Mouse (Mus musculus) thymus, postnatal 0 days (tissue): ENCODE results near the gene Rdx. TPM values are rescaled to one million over a fixed set of nuclear protein-coding genes. Genes with fewer than 3 reads are reported as not detected.

Source experiments
- DNase-seq: peaks from one replicate; pipeline ENCODE4 v3.0.0-alpha.2; 2015; ENCODE audit warnings: low spot score
- polyA plus RNA-seq: library from polyadenylated mRNA; unstranded; fragments of >200 nt; fragmentation: Nextera tagmentation; extraction: Ambion mirVana; gene quantifications from 2 replicates; pipeline ENCODE4 v1.2.1, GENCODE M21; 2015

Rdx gene
- 114 and 125 TPM in 2 replicates for polyA plus RNA-seq

DNA sequence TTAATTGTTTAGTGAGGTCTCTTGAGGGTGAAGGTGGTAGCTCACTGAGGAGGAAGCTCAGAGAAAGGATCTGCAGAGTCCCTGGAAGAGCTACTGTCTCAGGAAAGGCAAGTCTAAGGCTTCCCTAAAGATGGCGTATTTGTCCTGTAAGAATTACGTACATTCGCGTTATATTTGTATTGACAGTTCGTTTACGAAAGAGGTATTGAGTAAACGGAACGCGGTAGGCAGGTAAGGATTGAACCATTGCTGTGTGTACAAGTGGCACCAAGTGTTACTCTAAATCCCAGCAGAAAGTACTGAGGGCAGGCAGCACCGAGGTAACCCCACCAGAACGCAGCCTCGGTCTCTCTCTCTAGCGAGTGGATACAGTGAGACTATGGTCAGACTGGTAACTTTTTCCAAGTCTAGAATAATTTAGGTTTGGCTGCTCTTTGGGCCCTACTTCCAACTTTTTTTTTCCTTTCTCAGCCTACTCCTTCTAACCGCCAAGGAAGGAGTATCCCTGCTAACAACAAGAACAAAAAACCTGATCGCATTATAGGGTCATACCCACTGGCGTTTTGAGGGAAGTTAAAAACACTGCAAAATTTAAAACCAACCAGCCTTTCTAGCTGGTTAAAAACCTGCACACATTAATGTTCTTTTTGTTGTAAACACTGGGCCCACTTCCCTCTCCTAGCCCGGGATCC, at the start of gene Rdx:
Gene Rdx (plus strand): TSS at position 45 of the 692 bp plus-strand sequence.
- DNase-seq: peak; percentile 19

DNA sequence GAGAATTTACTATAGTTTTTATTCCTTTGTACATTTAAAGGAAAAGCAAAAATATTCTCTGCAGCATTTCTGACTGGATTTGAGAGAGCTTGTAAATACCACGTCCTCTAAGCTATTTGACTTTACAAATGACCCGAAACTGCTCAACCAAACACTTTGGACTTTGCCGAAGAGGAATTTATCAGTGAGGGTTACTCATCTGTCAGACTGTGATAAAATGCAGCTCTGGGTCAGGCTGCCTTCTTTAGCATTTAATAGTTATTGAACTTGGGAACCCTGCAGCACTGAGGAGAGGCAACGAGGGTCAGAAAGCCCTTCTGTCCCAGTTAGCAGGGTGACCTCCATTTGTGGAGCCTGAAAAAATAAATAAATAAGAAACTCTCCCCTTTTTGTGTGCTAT, 43.5 kb upstream of the Rdx start:
- DNase-seq: no peak

DNA sequence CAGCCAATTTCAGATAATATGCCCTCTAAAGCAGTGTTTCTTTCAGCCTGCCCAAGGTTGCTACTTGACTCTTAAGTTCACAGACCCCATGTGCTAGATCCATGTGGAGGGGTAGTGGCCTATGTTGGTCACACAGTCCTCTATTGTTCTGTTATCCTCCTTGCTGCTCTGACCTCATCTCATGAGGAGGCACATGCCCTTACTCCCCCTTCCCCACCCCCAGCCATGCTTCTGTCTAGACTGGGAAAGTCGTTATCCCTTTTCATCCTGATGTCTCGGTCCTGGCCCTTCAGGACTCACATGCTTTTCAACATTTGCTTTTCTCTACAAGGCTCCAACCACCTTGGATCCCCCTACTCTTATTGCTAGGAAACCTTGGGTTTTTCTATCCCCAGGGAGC, 39.6 kb upstream of the Rdx start:
- no peak for DNase-seq

DNA sequence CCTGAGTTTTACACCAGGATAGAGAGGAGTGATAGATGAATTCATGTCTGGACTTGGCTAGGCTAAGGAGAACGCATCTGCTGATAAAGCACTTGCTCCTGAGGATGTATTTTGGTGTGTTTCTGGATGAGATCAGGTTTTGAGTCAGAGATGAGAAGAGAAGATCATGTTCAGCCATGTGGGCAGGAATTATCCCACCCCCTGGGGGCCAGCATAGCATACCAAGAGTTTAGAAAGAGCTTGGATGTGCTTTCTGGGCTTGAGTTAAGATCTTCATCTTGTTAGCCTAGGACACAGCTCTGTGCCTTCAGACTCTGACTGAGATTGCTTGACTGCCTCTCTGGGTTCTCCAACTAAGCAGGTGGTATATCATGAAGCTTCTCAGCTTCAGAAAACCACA, 38.5 kb upstream of the Rdx start:
- no peak for DNase-seq

DNA sequence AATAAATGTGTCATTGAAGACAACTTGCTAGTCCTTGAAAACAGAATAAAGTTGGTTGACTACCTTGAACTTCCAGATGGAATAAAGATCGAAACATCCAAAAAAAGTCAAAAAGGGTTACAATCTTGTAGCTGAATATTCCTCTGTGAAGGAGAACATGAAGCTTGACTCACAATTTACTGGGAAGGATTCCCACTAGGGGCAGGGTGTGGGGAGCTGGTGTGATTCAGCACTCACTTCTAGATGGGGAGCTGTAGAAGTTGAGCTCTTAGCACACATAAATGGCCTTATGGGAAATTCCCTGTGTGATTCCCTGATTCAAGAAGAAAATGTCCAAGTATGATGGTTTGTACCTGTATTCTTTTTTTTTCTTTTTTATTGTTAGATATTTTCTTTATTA, 34.7 kb upstream of the Rdx start:
- no peak for DNase-seq

DNA sequence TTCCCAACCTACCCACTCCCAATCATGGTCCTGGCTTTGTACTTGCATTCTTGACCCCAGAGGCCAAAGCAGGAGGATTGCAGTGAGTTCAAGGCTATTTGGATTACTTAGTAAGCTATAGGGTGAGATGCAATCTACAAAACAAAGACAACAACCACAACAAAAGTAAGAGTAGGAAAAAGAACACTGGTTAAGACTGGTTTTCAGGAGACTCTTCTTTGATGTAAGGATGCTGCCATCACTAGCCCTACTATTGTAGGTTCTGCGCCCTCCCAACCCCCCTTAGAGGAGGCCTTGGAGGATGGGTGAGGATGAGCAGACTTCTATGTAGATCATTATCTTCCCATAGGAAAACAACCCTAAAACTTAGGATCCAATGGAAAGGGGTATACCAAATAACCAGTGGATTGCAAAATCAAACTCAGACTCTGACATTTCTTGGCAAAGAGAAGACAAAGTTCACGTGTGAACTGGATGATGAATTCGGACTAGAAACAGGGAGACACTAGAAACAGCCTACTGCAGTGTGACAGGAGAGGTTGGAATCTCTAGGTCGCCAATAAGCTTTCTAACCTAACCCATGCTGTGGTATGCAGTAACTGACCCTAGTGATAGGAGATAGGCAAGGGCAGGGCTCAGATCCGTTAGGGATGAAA, 34.1 kb upstream of the Rdx start:
- DNase-seq: no peak

DNA sequence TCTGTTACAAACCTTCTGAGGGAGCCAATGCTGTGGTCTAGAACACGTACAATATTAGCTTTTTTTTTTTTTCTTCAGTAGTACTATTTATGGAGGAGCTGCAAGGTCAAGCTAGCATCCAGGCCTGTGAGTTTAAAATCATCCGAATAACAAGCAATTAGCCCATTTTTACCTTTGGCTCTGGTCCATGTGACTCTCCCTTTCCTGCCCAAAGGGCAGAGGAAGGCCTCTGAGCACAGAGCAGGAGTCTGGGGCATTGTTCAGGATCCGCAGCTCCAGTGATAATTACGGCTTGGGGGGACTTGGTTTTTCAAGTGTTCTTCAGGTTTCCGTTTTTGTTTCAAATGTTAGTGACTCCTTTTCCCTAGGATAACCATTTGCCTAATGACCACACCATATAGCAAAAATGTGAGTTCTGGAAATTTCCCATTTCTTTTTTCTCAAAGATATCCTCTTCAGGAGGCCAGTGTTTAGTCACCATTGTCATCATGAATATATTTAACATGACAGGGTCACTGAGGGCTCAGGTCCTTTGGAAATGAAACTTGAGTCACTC, 33.0 kb upstream of the Rdx start:
- DNase-seq: no peak

DNA sequence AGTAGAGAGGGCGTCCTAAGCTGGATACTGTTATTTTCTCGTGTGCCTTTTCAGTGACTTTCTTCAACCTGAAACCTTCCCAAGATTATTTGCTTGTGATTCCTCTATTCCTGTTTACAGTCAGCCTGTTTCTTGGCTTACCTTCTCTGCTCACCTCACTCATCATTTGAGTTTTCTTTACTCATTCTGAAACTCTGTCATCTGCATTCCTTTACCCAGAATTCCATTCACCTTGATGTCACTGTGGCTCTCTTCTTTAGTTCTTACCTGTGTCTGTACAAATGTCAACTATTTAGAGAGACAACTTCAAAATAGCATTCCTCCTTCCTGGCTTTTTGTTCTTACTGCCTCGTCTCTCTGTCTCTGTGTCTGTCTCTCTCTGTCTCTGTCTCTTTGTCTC, 29.9 kb upstream of the Rdx start:
- DNase-seq: no peak

DNA sequence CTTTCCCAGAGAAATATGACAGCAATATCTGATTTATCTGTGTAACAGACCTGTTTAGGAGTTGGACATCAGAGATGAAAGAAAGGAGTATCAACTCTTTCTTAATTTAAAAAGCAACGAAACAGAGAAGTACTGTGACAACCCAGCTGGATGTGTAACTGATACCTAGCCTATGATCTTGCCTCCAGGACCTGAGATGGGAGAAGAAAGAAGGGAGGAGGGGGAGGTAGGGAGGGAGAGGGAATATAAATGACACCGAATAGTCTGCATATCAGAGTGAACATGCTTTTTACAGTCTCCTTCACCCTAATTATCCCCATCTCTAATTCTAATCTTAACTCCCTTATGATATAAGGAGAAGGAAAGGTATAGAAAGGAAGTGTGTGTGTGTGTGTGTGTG, 29.1 kb upstream of the Rdx start:
- no peak for DNase-seq

DNA sequence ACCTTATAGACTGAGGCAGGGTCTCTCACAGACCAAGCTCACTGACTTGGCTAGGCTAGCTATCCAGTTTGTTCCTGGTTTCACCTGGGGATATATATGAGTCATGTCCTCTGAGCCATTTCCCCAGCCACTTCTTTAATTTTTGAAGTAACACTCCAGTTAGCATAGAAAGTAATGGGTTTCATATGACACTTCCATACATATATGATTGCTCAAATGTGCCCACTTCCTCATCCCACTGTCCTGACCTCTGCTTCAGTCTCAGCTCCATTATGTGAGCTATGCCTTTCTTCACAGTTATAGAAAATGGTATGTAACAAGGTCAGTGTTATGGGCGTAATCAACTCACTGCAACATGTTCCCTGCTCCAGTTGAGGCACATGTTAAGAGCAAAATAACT, 28.5 kb upstream of the Rdx start:
- DNase-seq: no peak

DNA sequence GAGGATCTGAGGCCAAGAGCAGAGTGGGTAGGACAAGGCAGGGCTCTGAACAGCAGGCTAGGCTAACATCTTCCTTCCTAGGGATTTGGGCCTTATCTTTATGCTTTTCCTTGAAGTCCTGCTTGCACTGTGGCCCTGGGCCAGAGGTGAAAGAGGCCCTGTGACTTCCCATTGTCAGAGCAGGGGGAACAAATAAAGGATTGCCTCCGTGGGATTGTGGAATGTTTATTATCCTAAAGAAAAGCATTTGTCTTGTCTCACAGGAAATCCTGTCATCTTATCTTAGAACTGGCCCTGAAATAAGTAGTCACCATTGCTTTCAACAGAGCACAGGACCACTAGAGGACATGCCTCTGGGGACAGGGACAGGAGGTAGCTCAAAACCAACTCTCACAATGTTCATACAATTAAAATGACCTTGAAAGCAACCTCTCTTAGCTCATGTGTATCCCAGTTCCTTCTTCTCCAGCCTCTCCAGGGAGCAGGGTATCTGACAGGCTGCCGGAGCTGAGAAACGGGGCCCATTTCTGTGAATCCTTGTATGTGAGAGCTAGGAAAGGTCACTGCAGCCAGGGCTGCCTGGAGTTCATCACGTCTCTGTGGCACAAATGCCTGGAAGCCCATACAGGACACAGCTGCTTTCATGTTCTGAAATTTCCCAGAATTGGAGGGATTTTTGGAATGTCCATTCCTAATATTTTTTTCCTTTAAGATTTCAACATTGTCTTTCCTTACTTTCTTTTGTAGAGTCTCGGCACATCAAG, 19.5 kb upstream of the Rdx start:
- DNase-seq: no peak

DNA sequence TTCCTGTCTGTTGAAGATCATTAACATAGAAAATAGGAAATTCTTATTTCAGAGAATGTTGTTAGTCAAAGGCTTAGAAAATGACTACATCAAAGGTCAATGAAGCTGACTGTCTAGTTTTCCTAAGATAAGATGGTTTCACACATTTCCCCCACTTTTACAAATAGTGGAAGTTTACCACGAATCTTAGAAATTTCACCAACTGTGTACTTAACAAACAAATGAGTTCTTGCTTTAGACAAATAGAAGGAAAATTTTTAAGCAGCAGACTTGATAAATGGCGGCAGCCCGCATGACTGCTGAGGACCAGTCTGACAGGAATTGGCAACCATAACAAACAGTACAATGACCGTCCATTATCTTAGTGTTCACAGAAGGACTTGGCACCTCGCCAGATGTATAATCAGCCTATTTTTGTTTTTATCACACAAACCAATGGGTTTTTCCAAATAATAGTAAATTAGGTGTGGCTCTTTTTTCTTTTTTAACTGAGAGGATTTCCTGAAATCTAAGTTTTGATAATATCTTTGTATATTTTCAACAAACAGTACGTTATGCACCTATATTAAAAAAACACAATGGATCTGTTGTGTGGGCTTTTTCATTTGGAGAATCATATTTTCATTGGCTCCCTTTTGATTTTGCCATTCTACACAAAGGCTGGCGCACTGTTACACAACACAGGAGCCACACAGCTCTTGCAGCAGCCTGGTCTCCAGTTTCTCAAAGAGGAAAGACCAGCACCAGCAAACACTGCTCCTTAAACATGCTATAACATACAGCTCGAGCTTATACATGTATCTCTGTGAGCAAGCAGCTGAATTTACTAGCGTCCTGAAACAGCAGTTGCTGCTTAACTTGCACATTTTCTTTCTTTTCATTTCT, 18.2 kb upstream of the Rdx start:
- DNase-seq: no peak

DNA sequence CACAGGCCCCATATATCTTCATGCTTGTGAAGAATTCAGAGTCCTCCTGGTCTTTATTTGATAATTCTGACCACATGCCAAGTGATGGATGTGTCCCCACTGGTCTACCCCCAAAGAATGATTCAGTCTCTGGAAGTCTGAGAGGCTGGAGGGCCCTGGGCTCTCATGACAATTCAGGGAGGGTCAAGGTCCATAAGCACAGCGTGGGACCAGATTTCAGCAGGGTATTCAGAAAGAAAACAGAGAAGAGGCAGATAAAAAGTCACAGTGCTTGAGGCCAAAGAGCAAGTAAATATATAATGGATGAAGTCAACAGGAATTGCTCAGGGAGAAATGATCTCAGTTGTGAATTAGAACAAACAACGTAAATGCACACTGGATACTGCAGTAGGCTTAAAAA, 15.5 kb upstream of the Rdx start:
- DNase-seq: no peak

DNA sequence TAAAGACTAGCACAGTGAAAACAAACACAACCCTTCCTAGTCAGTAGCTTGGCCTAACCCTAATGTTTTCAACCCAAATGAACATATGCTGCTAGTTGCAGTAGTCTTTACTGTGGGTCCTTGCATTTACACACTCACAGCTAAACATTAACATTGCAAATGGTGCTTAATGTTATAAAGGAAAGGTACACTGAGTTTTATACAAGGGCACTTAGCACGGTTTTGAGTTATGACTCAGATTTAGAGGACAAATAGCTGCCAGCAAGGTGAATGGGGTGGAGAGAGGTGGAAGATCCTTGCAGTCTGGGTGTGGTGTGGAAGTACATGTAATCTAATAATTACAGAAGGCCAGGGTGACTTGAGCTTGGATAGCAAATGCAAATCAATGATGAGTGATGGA, 9.5 kb upstream of the Rdx start:
- DNase-seq: no peak

DNA sequence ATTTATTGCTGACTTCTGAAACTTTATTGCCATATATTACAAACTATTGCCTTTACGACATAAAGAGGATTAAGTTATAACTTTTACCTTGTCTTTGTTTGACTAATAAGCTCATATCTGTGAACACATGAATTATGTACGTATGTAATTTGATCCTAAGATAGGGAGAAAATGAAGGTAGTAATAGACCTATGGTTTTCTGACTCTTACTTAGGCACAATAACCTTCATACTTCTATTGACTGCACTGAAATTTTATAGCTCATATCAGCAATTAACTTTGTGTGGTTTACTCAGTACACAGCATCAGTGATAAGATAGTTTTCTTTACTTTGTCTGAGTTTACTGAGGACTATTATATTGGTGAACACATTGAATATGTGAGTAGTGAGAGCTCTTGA, 5.3 kb upstream of the Rdx start:
- DNase-seq: no peak

DNA sequence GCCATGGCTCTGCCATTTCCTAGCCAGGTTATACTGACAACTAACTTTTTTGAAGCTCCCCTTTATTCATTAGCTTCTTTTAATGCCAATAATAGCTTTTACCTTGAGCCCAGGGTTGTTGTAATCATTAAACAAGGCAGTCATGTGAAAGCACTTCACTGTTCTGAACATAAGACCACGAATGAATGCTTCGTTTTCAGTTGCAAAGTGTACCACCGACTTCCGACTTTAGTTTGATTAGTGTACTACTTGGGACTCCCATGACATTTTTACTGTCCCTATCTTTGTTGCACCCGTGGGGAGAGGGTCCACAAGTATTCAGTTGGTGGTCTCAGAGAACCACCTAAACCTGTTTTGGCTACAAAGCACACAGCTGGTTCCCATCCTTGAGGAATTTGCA, 287 bp upstream of the Rdx start:
- DNase-seq: no peak

DNA sequence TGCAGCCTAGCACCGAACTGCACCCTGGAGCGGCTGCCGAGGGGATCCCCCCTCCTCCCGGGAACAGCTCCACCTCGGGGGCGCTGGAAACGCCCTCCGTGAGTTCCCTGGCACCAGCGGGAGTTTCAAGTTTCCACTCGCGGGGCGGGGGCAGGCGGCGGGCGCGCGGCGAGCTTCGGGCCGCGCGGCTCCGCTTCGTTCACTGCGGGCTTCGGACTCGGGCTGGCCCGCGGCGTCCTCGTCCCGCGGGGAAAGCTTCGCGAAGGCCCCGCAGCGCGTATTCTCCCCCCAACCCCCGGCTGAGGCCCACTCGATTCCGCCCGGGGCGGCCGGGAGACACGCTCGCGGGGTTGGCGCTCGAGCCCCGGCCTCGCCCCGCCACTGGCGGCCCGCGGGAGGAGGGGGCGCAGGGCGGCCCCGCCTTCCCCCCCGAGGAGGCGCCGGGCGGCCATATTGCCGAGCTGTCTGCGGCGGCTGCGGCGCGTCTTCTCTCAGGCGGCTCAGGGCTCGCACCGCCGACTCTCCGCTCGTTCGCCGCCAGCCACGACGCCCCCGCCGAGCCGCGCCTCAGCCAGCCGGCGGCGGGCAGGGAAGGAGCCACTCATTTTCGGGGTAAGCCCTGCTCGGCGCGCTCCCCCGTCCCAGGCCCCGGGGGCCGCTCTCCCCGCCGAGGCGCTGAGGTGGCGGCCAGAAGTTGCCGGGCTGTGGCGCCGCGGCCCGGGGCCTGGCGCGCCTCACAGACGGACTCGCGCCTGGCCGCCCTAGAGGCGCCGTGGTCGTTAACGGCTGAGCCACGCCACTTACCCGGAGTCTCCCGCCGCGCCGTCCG, 1.1 kb downstream of the Rdx start:
- peak; percentile 87 for DNase-seq

DNA sequence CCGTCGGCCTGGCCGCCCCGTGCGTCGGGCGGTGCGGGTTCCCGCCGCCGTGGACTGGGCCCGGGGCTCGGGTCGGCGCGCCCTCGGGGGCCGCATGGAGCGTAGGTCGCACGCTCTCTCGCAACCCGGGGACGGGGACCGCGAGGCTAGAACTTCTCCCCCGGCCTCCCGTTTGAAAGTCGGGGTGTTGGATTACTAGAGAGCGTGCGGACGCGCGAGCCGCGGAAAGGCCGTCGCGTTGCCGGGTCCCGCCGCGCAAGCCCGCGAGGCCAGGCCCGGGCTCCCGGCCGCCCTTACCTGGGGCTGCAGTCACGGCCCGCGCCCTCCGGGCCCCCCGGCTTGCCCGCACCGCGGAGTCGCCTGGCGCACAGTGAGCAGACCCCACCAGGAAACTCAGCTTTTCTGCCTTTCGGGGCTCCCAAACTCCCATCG, 1.7 kb downstream of the Rdx start:
- DNase-seq: peak; percentile 55

DNA sequence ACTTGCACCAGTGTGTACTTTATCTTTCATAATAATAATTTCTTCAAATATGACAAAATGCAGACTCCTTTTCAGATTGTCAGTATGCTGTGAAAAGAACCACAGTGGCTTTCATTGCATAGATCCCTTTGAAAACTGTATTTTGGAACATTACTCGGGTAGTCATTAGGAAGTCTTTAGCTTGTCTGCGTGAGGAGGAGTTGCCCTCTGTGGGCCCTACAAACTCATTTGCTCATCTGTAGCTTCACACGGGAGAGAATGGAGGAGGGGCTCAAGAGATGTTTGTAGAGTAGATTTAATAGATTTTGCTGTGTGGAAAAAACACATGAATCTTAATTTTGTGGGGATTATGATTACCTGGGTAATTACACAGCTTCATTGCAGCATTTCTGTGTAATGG, 2.6 kb downstream of the Rdx start:
- peak; percentile 7 for DNase-seq

DNA sequence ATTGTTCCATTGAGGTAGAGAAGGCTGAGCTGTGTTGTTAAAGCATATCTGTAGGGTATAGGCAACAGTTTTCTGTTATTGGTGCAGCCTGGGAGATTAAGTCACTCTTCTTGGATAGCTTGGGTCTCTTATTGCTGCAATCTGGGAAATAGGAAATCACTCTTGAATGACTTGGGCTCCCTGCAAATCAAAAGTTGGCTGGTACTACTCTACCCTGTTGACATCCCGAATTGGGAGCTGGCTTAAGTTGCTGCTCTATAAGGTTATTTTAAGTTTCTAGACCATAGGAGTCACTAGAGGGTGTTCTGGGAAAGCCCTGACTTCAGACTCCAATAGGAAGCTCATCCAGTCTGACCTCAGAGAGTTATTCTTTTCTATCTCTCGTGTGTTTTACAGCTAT, 3.4 kb downstream of the Rdx start:
- DNase-seq: no peak
